Mouse (Mus musculus): ENCODE measurements around the gene Rpl29. TPM values are rescaled to one million over a fixed set of nuclear protein-coding genes. Genes with fewer than 3 reads are reported as not detected.
A peak's percentile ranks its signal among the peaks of the same experiment; 100 is the strongest.

The Rpl29 gene
- 100 to 1,000 TPM; 243 to 260 TPM for total RNA-seq (2021)
- long read RNA-seq, experiment 1, transcript Rpl29-203 (4 exons, 733 nt) = major isoform, 121 of 158 reads
- long read RNA-seq, experiment 1, transcript Rpl29-201 (4 exons, 710 nt) = minor isoform, 20 of 158 reads
- long read RNA-seq, experiment 1, partial matches to known transcripts = 0 of 158 reads
- long read RNA-seq, experiment 1, other reads (novel, unspliced or antisense) = 12 of 158 reads
- long read RNA-seq, experiment 2, transcript Rpl29-203 (4 exons, 733 nt) = major isoform, 86 of 109 reads
- long read RNA-seq, experiment 2, transcript Rpl29-201 (4 exons, 710 nt) = minor isoform, 14 of 109 reads
- long read RNA-seq, experiment 2, partial matches to known transcripts = 0 of 109 reads
- long read RNA-seq, experiment 2, other reads (novel, unspliced or antisense) = 7 of 109 reads

DNA sequence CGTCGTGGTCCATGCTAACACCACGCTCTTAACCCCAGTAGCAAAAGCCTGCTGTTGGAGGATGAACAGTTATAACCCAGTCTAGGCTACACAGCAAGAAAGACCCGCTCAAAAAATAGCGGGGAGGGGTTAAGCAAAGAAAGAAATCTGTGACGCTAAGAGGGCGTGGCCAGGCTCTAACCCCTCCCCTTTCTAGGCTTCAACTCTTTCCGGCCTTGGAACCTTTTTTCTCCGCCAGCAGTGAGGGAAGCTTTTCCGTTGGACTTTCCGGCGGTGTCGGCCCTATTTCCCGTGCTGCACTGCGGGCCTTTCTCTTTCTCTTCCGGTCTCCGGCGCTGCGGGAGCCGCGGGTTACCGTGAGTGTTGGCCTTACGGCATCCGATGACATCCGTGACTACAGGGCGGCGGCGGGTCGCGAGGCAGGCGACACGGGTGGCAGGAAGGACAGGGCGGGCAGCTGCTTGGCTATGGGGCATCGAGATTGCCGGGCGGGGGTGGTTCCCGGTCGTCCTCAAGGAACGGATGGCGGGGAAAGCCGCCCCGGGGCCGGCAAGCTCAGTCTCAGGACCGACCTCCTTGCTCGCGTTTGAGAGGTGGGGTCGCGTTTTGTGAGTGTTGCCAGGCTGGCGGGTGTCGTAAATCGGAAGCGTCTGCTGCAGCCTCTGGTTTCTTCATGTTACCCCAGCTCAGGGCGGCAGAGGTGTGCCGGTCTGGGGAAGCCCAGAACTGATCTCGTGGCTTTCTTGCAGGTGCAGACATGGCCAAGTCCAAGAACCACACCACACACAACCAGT lies at the start of gene Rpl29:
Gene Rpl29, plus strand, starts transcription at position 234 of the 794 bp plus-strand sequence.
- peak; percentile 93 for DNase-seq

GRCm38 (mm10) chr9:106386181-106386864 lies 42.9 kb upstream of the Rpl29 start:
- DNase-seq = peak; percentile 76

DNA sequence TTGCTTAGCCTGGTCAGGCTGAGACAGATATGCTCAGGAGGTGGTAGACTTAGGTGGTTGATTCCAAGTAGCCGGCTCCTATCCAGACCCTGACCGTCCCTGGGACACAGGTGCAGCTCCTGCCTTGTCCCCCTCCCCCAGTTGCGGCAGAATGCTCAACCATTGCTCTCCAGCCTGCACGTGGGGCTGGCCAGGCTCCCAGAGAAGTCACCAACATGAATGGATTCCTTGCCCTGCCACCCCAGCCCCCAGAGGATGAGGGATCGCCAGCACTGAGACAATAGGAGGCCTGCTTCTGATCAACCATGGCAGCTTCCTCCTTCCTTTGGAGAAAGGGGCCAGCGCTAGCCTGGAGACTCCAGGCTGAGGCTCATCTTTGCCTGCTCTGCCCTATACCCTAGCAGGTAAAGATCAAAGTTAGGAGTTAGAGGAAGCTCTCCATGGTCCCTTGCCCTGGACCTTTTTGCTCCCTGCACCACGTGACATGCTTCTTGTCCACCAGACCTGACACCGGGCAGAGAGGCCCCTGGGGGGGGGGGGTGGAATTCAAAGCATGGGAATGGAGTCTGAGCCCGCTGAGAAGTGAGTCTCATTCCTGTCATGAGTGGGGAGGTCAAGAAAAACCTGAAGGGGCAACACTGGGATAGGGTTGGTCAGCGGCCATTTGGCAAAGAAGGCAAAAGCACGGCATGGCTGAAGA lies 36.3 kb upstream of the Rpl29 start:
- no peak for DNase-seq

DNA sequence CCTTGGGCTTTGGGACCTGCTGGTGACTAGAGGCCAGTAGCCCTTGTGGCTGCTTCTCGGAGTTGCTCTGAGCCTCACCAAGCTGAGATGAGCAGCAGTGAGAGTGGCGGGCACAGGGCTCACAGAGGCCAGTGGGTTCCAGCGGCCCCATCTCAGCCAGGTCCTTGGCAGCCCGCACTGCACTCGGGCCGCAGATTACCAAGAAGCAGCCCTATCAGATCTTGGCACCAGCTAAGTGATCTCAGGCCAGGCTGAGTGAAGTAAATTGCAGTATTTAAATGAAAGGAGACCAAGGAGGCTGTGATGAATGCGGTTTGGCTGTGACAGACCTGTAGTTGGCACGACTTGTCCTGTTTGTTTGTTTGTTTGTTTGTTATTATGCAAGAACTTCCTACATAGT lies 35.7 kb upstream of the Rpl29 start:
- DNase-seq = no peak

DNA sequence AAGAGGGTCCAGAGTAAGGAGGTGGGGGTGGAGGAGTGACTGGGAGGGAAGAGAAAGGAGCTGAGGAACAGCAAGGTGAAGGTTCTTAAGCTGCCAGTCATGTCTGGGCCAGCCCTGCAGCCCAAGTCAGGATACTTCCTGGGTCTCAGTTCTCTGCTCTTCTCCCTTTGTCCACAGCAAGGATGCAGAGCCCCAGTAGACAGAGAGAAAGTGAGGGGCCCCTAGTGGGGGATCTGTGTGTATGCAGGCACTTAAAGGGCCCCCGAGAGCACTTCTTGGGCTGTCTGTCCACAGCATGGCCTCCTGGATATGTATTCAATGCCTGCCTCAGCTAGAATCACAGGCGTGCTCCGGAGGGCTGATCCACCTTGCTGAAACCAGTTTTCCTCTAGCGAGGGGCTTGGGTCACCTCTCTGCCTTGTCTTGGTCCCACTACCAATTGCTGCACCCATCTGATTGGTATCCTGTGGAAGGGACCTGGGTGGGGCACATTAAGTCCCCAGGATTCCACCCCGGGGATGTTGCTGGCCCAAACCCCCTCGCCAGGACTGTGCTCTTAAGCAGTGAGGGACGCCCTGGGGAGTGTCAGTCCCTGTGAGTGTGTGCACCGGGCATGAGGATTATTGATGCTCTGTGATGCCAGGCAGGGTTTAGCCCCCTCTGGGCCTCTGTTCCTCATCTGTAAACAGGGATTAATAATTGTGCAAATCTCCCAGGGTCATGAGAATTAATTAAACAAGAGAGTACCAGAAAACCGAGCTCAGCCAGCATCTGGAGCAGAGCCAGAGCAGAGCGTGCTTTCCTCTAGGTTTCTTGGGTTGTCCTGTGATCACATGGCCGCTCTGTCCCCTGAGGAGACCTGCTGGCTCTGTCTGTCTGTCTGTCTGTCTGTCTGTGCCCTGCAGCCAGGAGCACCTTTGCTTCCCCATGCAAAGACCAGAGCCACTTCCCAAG lies 34.3 kb upstream of the Rpl29 start:
- DNase-seq = no peak

DNA sequence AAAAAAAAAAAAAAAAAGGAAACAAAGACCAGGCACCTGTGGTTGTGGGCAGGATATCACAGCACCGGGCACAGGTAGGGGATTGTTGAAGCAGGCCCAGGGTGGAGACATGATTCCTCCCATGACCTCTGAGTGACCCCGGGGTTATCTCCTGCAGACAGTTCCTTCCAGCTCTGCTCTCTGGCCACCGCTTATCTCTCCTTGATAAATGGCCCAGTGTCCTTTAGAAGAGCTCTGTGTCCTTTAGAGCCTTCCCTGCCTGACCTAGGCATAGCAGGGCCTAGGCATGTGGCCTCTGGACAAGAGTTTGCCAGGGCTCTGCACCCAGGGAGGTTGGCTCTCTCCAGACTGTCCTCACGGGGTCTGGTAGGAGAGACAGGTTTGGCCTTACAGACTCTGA lies 31.5 kb upstream of the Rpl29 start:
- DNase-seq = no peak

DNA sequence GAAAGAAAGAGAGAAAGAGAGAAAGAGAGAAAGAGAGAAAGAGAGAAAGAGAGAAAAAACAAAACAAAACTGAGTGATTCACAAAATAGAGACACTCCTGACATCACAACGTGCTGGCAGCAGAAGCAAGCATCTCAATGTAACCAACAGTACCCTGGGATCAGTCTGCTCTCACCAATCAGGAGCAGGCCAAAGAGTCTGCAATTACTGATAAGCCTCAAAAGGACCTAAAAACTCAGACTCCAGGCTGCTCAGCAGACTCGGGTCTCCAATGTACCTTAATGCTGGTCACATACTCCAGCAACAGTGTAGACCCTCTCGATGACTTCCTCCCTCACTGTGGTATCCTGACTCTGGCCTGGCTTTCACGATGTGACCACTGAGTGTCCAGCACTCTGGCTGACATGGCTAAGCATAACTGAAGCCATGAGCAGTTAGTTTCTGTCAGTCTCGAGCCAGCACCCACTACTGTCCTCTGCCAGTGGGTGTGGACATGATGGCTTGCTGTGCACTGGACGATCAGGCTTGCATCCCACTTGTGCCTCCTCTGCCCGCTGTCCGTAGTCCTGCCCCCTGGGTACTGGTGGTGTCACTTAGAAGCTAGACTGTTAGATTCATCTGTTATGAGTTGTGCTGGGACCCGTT lies 30.5 kb upstream of the Rpl29 start:
- DNase-seq = no peak

DNA sequence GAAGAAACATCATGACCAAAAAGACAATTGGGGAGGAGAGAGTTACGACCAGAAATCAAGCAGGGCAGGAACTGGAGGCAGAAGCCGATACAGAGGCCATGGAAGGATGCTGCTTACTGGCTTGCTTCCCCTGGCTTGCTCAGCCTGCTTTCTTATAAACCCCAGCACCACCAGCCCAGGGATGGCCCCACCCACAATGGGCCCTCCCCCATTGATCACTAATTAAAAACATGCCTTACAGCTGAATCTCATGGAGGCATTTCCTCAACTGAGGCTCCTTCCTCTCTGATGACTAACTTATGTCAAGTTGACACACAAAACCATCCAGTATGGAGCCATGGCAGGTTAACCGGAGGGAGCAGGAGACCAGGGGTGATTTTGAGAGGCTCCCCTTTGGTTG lies 29.4 kb upstream of the Rpl29 start:
- DNase-seq = no peak

GRCm38 (mm10) chr9:106402149-106402548 lies 27.1 kb upstream of the Rpl29 start:
- no peak for DNase-seq

DNA sequence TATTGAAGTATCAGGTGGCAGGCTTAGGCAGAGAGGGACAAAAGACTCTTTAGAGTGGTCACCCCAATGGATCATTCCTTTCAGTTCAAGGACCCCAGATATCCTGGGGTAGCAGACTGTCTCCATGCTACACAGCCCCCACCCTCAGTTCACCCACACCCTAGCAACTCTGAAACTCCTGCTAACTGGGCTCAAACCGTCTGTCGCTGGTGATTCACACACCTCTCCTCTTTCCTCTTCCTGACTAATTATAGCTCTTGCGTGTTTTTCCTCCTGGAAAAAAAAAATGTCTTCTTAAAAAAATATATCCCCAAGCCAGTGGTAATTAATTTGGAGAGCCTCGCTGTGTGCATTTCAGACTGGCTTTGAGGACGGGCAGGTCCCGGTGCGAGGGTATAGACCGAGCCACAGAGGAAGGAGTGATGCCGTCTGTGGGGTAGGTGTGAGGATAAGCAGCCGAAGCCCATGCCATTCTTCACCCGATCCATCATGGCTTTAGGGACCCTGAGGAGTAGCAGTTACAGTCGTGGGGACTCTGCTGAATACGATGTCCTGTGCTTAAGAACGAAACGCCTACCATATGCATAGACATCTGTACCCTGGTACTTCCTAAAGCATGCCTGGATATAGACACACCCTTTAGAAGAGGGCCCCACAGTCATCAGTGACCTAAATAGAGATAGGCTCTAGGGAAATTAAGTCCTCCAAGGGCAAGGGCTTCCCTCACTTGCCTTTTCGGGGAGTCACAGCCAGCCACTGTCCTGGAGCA lies 26.5 kb upstream of the Rpl29 start:
- DNase-seq = no peak

DNA sequence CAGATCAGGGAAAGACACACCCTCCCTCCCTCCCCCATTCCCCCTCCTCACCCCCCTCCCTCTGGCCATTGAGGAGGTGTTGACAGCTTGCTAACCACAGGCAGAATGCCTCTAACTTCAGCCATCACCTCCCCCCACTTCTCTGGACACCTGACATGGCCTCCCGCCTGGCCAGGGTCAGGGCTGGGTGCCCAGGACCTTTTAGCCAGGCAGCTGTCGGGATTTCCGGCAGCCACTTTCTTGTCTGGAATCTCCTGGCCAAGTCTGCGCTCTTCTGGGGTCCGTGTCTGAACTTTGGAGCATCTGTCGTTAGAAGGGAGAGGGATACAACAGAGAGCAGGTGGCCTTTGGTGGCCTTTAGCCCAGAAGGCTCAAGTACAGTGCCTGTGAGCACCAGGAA lies 24.0 kb upstream of the Rpl29 start:
- DNase-seq = peak; percentile 88

DNA sequence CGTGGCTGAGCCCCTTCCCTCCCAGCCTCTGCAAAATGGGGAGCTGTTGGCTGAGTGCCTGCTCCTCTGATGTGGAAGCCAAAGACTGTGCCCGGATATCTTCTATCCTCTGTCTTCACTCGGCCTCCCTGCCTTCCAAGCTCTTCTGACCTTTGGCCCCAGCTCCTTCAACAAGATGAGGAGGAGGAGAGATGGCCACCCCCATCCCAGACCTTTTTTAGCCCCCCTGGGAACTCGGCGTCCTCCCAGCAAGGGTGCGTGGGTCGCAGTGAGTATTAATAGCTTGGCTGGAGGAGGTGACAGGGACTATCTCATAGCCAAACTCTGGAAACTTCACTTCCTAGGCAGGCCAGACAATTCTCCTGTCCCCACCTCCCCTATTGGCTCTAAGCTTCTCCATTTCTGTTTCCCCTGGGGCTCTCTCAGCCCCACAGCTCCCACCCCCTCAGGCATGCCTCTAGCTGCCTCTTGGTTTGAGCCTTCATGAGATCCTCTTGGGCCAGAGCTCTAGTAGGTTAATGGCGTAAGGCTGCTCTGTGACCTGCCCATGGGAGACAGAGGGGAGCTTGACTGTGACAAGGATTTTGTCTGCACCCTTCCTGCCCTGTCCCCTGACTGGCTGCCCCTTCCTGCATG lies 22.7 kb upstream of the Rpl29 start:
- DNase-seq = peak; percentile 86

DNA sequence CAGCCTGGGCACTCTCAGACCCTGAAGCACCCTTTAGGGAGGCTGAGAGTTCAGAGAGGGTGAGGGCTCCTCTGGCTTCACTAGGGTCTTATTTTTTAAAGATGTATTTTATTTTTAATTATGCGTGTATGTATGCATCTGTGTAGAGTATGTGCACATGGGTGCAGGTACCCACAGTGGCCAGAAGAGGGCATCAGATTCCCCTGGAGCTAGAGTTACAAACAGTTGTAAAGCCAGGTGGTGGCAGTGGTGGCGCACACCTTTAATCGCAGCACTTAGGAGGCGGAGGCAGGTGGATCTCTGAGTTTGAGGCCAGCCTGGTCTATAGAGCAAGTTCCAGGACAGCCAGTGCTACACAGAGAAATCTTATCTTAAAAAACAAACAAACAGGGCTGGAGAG lies 20.2 kb upstream of the Rpl29 start:
- DNase-seq = no peak

GRCm38 (mm10) chr9:106410086-106410650 lies 19.1 kb upstream of the Rpl29 start:
- DNase-seq = no peak

GRCm38 (mm10) chr9:106411091-106411594 lies 18.1 kb upstream of the Rpl29 start:
- DNase-seq = peak; percentile 57

DNA sequence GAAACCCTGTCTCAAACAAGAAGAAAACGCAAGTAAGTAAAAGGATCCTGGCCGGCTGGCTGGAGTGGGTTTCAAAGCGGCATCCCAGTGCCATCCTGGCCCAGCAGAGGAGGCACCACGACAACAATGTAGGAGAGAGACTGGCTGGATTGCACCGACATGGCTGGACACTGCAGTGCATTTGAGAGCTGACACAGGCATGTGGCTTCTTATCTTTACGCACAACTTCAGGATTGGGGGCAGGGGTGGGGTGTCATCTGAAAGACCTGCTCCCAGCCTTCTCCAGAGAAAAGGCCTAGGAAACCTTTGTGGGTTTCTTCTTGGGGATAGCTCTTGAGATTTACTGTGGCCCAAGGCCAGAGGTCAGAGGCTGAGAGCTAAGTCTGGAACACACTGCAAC lies 17.5 kb upstream of the Rpl29 start:
- DNase-seq = no peak

GRCm38 (mm10) chr9:106412210-106412609 lies 17.0 kb upstream of the Rpl29 start:
- DNase-seq = no peak

GRCm38 (mm10) chr9:106413606-106414005 lies 15.6 kb upstream of the Rpl29 start:
- DNase-seq = peak; percentile 85

DNA sequence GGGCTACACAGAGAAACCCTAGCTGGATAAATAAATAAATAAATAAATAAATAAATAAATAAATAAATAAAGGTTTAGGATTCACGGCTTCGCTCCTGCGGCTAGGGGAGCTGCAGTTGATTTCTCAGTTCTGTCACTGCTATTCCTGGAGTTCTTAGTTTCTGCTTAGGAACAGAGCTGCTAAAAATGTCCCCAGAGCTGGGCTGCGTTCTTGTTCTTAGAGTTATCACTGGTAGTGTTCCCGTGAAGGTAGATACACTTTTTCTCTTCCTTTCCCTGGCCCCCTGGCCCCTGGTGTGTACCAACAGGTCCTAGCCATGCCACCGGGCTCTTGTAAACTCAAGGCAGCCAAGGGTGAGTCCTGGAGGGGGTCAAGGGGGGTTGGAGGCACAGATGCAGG lies 12.4 kb upstream of the Rpl29 start:
- DNase-seq = no peak
